Mouse (Mus musculus) hindbrain, embryonic 12.5 days (tissue): ENCODE data around the gene Spata9. TPM values are rescaled to one million over a fixed set of nuclear protein-coding genes. Genes with fewer than 3 reads are reported as not detected.

Source experiments
- ATAC-seq: fragments of 200-750 bp; cut with Nextera tagmentation; 2 replicates; pipeline ENCODE4 v1.8.0; 2017; ENCODE audit warnings: moderate TSS enrichment; ENCODE audit not compliant: low FRiP score
- H3K27ac ChIP-seq: fragments of 300-500 bp; sonication (generic); 2 replicates; pipeline ENCODE4 v1.5.1; 2016; ENCODE audit warnings: mild to moderate bottlenecking
- H3K27me3 ChIP-seq: fragments of 300-500 bp; sonication (generic); 2 replicates; pipeline ENCODE4 v1.6.1; 2016; ENCODE audit warnings: mild to moderate bottlenecking
- H3K36me3 ChIP-seq: fragments of 300-500 bp; sonication (generic); 2 replicates; pipeline ENCODE4 v1.6.1; 2016; ENCODE audit warnings: mild to moderate bottlenecking
- H3K4me1 ChIP-seq: fragments of 300-500 bp; sonication (generic); 2 replicates; pipeline ENCODE4 v1.6.1; 2016
- H3K4me2 ChIP-seq: fragments of 300-500 bp; sonication (generic); replicated peaks from 2 replicates; pipeline ENCODE4 v1.6.1; 2016; ENCODE audit warnings: mild to moderate bottlenecking
- H3K4me3 ChIP-seq: fragments of 300-500 bp; sonication (generic); 2 replicates; pipeline ENCODE4 v1.5.1; 2016; ENCODE audit warnings: mild to moderate bottlenecking
- H3K9ac ChIP-seq: fragments of 300-500 bp; sonication (generic); 2 replicates; pipeline ENCODE4 v1.6.1; 2016; ENCODE audit warnings: mild to moderate bottlenecking, moderate library complexity
- H3K9me3 ChIP-seq: fragments of 300-500 bp; sonication (generic); replicated peaks from 2 replicates; pipeline ENCODE4 v1.6.1; 2016; ENCODE audit warnings: mild to moderate bottlenecking
- WGBS: fragments of 180-500 bp; shearing (Covaris S2); methylation state at CpG from one replicate; pipeline ENCODE4 v1.1.7; 2016; 5-methylcytosine and 5-hydroxymethylcytosine counted together
- polyA plus RNA-seq: library from polyadenylated mRNA; unstranded; fragments of >200 nt; fragmentation: Nextera tagmentation; extraction: Ambion mirVana; gene quantifications from 2 replicates; pipeline ENCODE4 v1.2.1, GENCODE M21; 2016

Spata9 gene
- polyA plus RNA-seq, 1 experiment from 2014 or later: 1.4 TPM

DNA sequence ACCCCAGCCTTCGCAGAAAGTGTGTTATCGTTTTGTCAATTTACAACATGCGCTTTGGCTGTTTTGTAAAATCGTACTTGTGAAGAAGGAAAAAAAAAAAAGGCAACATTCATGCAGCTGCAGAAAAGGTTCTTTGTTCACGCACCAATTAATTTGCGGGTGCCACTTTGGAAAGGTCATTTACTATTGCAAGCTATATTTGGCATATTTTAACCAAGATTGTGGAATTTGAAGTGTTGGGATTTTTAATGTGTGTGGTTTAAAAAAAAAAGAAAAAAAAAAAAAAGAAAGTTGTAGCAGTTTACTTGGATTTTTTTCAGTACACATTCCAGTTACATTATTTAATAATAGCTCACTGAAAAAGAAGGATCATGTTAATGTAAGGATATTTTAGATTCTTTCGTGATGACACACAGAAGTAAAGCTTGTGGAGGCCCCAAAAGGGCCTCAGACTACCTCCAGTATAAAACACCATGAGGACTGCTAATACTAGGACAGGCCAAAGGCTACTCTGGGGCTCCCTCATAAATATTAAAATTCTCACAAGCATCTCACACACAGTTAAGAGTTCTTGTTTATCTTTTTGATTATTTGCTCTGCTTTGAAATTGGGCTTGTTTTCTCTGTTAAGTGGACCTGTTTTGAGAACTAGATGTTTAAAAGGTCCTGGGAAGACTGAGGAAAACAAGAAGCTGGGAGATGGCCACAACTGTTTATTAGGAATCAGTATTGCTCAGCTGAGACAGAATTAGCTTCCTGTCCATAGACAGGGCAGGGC is 22.7 kb upstream of the Spata9 start:
- peak overlapping the region; percentile 72 for H3K4me2 ChIP-seq
- no peaks in the 10 kb centered on the region for H3K9me3 ChIP-seq
- H3K4me1 ChIP-seq: peaks cover 15% of the 10 kb centered on the region
- H3K9ac ChIP-seq: peak overlapping the region; percentile 96
- peak overlapping the region; percentile 99 for H3K27ac ChIP-seq
- H3K4me3 ChIP-seq: peak overlapping the region; percentile 80
- 0 out of 2 replicates have a peak, but pooled peaks cover 3% of the 10 kb centered on the region for H3K36me3 ChIP-seq
- WGBS: 4% methylated on average over 7 of the region's 7 CpGs
- H3K27me3 ChIP-seq: no peaks in the 10 kb centered on the region
- no peak for ATAC-seq

DNA sequence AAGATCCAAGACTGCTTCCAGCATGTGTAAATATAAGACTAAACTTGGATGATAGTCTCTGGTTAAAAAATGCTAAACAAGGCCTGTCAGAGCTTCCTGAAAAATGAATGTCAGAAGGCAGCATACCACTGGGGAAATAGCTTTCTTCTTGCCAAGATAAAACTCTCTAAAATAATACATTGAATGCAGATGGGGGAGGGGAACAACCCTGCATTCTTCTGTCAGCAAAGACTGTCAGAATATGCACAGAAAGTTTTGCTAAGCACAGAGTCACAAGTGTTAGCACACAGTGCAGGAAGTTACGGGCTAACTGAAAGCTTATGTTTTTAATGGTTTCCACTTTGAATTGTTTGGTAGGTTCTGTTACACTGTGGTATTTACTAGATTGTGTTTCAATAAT is 16.7 kb upstream of the Spata9 start:
- no peak overlapping the region for H3K27ac ChIP-seq
- H3K4me2 ChIP-seq: no peak overlapping the region
- no peaks in the 10 kb centered on the region; the same call in 1 of the 2 replicates for H3K9me3 ChIP-seq
- H3K4me3 ChIP-seq: no peak overlapping the region
- 55% methylated on average over 1 of the region's 1 CpGs for WGBS
- H3K36me3 ChIP-seq: no peaks in the 10 kb centered on the region
- H3K4me1 ChIP-seq: no peaks in the 10 kb centered on the region
- no peak overlapping the region for H3K9ac ChIP-seq
- no peaks in the 10 kb centered on the region for H3K27me3 ChIP-seq
- no peak for ATAC-seq

DNA sequence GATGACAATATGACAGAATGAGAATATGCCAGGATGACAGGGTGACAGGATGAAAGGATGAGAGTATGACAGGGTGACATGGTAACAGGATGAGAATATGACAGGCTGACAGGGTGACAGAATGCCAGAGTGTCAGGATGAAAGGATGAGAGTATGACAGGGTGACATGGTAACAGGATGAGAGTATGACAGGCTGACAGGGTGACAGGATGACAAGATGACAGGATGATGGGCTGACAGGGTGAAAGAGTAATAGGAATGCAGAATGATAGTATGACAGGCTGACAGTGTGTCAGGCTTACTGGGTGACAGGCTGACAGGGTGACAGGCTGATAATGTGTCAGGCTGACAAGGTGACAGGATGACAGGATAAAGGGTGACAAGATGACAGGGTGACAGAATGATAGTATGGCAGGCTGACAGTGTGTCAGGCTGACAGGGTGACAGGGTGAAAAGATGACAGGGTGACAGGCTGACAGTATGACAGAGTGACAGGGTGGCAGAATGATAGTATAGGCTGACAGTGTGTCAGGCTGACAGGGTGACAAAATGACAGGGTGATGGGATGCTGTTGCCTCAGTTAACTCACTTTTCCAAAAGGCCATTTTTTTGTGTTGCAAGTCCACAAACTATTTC is 11.5 kb upstream of the Spata9 start:
- H3K4me1 ChIP-seq: no peaks in the 10 kb centered on the region
- ATAC-seq: no peak

DNA sequence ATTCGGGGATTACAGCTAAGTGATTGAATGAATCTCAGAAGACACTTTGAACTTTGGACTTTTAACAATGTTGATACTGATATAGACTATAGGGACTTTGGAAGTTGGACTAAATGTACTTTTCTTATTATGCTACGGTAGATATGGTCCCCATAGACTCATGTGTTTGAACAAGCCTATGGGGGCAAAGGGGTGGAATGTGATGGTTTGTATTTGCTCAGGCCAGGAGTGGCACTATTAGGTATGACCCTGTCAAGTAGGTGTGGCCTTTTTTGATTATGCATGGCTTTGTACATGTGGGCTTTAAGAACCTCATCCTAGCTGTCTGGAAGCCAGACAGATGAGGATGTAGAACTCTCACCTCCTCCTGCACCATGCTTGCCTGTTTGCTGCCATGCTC is 7.5 kb downstream of the Spata9 start:
- 85% methylated on average over 2 of the region's 2 CpGs for WGBS

More for the DNA sequence above, 11.5 kb upstream of the Spata9 start:
- no peak overlapping the region for H3K27ac ChIP-seq
- no peak overlapping the region for H3K4me2 ChIP-seq
- H3K4me3 ChIP-seq: no peak overlapping the region
- no peaks in the 10 kb centered on the region; the same call in 1 of the 2 replicates for H3K9me3 ChIP-seq
- H3K36me3 ChIP-seq: no peaks in the 10 kb centered on the region
- no peak overlapping the region for H3K9ac ChIP-seq
- H3K27me3 ChIP-seq: no peaks in the 10 kb centered on the region

DNA sequence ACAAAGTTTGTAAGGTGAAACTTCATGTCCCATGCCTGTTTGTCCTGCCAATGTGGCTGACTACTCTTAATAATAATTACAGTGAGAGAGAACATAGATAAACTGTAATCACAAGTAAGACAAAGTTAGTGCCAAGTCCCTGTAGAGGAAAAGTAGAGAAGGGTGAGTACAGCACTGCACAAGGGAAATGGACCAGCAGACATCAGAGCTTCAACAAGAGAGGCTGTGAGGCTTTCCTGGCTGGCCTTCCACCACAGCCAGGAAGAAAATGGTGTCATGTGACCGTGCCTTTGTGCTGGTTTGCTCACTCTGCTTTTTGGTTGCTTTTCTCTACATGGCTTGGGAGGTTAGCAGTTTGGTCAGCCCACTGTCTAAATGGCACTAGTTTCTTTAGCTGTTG is 8.7 kb downstream of the Spata9 start:
- Histone ChIP-seq H3K27ac (no peak overlapping the region), H3K9me3 (no peaks in the 10 kb centered on the region), H3K27me3 (no peaks in the 10 kb centered on the region), H3K9ac (no peak overlapping the region), H3K4me3 (no peak overlapping the region), H3K4me1 (no peaks in the 10 kb centered on the region), H3K36me3 (no peaks in the 10 kb centered on the region), H3K4me2 (no peak overlapping the region)
- no peak for ATAC-seq
- 71% methylated on average over 1 of the region's 1 CpGs for WGBS

More for the DNA sequence above, 7.5 kb downstream of the Spata9 start:
- no peak for ATAC-seq
- H3K27ac ChIP-seq: no peak overlapping the region
- no peak overlapping the region for H3K4me2 ChIP-seq
- H3K9ac ChIP-seq: no peak overlapping the region
- no peaks in the 10 kb centered on the region for H3K4me1 ChIP-seq
- no peaks in the 10 kb centered on the region for H3K36me3 ChIP-seq
- H3K9me3 ChIP-seq: no peaks in the 10 kb centered on the region
- H3K4me3 ChIP-seq: no peak overlapping the region
- no peaks in the 10 kb centered on the region for H3K27me3 ChIP-seq

DNA sequence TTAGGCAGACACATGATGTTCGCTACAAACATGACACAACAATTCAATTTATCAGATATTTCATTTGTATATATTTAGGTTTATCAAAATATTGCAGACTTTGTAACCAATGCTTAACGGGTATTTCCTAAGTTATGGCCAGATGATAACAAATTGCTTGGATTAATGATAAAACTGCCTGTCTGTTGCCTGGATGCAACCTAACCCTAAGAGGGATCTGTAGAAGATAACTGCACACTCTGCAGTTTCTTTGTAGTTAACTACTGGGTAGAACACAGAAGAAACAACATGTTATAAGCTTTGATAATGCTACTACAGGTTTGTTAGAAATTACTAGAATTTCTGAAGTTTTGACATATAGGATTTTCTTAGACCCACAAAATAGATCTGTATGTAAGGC is 9.3 kb downstream of the Spata9 start:
- no peak overlapping the region for H3K27ac ChIP-seq
- no peaks in the 10 kb centered on the region for H3K4me1 ChIP-seq
- no peaks in the 10 kb centered on the region for H3K27me3 ChIP-seq
- H3K36me3 ChIP-seq: no peaks in the 10 kb centered on the region
- ATAC-seq: no peak
- no peak overlapping the region for H3K4me3 ChIP-seq
- no peaks in the 10 kb centered on the region for H3K9me3 ChIP-seq
- H3K9ac ChIP-seq: no peak overlapping the region
- 84% methylated on average over 2 of the region's 2 CpGs for WGBS
- H3K4me2 ChIP-seq: no peak overlapping the region

DNA sequence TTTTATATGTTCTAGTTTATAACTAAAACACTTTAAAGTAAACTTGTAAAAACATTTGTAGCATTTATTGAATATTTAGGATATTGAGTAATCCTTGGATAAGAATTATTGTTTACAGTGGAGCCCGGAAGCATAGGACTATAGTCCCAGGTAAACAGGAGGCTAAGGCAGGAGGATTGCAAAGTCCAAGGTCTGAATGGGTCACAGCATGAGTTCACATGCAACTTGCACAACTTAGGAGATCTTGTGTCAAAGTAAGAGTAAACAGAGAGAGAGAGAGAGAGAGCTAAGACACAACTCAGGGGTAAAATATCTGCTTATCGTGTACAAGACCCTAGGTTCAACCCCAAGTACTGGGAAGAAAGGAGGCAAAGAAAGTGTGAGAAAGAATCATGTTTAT is 9.7 kb downstream of the Spata9 start:
- H3K4me2 ChIP-seq: no peak overlapping the region
- ATAC-seq: no peak
- 80% methylated on average over 2 of the region's 2 CpGs for WGBS
- no peaks in the 10 kb centered on the region for H3K36me3 ChIP-seq
- no peak overlapping the region for H3K9ac ChIP-seq
- no peaks in the 10 kb centered on the region for H3K9me3 ChIP-seq
- H3K4me1 ChIP-seq: no peaks in the 10 kb centered on the region
- H3K4me3 ChIP-seq: no peak overlapping the region
- H3K27ac ChIP-seq: no peak overlapping the region
- no peaks in the 10 kb centered on the region for H3K27me3 ChIP-seq

DNA sequence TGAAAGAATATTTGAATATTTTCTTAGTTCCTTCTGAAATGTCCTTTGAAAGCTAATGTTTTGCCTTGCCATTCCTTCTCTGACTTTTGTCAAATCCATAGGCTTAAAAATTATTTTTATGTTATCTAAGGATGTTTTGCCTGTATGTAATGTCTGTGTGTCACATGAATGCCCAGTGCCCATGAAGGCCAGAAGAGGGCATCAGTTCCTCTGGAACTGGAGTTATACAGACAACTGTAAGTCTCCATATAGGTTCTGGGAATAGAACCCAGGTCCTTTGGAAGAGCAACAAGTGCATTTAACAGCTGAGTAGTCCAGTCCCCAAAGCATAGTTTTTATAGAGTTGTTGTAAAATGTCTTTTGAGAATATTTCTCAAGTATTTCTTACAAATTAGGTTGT is 15.0 kb downstream of the Spata9 start:
- no peaks in the 10 kb centered on the region for H3K36me3 ChIP-seq
- no peak overlapping the region for H3K4me3 ChIP-seq
- no peaks in the 10 kb centered on the region for H3K4me1 ChIP-seq
- no peaks in the 10 kb centered on the region for H3K27me3 ChIP-seq
- no peak overlapping the region for H3K27ac ChIP-seq
- H3K4me2 ChIP-seq: no peak overlapping the region
- no peak overlapping the region for H3K9ac ChIP-seq
- H3K9me3 ChIP-seq: no peaks in the 10 kb centered on the region
- no peak for ATAC-seq

DNA sequence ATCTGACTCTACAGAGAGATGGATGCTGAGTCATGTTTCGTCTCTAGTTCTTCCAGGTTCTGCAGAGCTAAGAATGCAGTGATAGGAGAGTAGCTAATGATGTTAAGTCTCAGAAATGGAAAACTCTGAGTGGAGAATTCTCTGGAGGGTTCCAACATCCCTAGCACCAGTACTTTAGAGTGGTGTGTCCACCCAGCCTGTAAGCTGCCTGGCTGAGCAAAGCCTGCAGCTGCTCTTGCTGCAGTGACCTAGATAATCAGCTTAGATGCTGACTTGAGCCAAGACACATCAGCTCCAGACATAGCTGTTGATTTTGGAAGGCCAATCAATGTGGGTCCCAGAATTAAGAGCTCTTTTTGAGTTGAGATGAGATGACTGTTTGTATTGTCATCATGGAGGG is 21.1 kb downstream of the Spata9 start:
- Histone ChIP-seq H3K27me3 (no peaks in the 10 kb centered on the region), H3K4me2 (no peak overlapping the region), H3K4me1 (0 out of 2 replicates have a peak, but pooled peaks cover 3% of the 10 kb centered on the region), H3K36me3 (no peaks in the 10 kb centered on the region), H3K27ac (no peak overlapping the region), H3K9ac (no peak overlapping the region), H3K4me3 (no peak overlapping the region), H3K9me3 (no peaks in the 10 kb centered on the region)
- ATAC-seq: no peak
- WGBS: 97% methylated on average over 1 of the region's 1 CpGs

DNA sequence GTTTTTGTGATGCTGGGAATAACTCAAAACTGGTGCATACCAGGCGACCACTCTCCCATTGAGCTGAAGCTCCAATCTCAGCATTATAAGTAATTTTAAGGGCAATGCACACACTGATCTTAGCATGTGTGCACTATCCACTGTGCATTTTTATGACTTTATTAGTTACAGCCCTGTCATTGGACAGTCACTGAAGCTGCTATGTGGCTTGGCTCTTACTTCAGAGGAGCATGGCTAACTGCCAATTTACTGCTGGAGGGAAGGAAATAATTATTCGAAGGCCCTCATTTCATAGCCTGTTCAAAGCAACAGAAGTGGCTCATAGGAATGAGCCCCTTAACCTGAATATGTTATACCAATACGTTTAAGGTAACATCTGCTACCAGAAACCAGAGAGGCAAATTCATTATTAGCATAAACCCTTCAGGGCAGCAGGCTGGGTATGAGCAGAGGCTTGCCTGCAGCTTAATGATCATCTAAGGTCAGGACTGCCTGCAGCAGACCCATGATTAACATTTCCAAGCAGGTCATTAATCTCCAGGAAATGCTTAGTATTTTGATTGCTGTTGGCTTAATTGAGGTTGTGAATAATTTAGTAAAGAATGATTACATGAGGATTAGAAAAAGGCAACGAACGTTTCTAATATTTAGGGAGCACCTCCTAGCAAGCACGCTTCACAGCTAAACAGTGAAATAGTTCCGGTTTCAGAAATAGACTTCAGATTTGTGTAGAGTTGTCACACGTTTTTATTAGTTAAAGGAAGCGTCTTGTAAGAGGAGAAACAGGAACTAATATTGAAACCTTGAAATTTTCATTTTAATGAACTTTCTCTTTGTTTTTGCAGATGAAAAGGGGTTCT is 25.4 kb downstream of the Spata9 start:
- Histone ChIP-seq H3K27ac (peak overlapping the region; percentile 57; the same call in 1 of the 2 replicates), H3K36me3 (no peaks in the 10 kb centered on the region), H3K4me3 (no peak overlapping the region), H3K4me1 (0 out of 2 replicates have a peak, but pooled peaks cover 3% of the 10 kb centered on the region), H3K9me3 (0 out of 2 replicates have a peak, but pooled peaks cover 3% of the 10 kb centered on the region), H3K9ac (no peak overlapping the region), H3K4me2 (no peak overlapping the region), H3K27me3 (no peaks in the 10 kb centered on the region)
- WGBS: 50% methylated on average over 9 of the region's 9 CpGs
- peak; percentile 96 for ATAC-seq

DNA sequence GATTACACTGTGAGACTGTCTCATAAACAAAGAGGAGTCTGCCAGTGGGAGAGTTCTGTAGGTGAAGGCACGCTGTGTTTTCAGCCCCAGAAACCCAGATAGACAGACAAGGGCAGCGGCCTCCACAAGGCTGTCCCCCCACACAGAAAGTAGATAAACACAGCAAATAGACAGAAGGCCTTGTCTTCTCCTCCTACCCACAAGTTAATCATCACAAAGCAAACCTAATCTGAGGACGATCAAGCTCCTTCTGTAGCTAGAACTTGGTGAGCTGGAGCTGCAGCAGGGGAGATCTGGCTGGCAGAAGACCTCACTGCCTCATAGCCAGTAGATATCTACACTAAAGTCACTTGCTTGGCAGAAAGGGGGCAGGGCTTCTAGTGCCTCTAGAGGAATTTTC is 36.3 kb downstream of the Spata9 start:
- H3K4me2 ChIP-seq: no peak overlapping the region
- no peak for ATAC-seq
- no peaks in the 10 kb centered on the region for H3K27me3 ChIP-seq
- H3K9ac ChIP-seq: no peak overlapping the region
- no peaks in the 10 kb centered on the region for H3K4me1 ChIP-seq
- 84% methylated on average over 3 of the region's 3 CpGs for WGBS
- H3K4me3 ChIP-seq: no peak overlapping the region
- H3K36me3 ChIP-seq: peaks cover 6% of the 10 kb centered on the region; the same call in 1 of the 2 replicates
- no peak overlapping the region for H3K27ac ChIP-seq
- H3K9me3 ChIP-seq: no peaks in the 10 kb centered on the region

DNA sequence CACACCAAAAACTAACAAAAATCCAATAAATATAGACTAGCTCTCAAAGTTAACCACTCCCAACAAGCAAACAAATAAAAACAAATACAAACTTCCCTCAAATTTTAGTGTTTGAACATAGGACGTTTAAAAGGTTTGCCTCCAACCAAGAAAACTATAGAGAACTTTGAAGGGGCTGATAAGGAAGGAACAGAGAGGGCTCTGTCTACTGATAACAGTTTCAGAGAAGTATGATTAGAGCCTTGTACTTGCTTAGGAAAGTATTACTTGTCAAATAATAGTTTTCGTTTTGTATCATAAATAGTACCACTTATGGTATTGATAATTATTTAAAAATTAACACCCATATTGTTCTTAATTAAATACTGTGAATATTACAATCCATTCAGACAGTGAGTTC is 47.6 kb downstream of the Spata9 start:
- Histone ChIP-seq H3K4me1 (peaks cover 7% of the 10 kb centered on the region), H3K9ac (no peak overlapping the region), H3K27ac (no peak overlapping the region), H3K36me3 (no peaks in the 10 kb centered on the region), H3K4me3 (no peak overlapping the region), H3K4me2 (no peak overlapping the region), H3K27me3 (no peaks in the 10 kb centered on the region), H3K9me3 (no peaks in the 10 kb centered on the region)
- no peak for ATAC-seq
- 81% methylated on average over 2 of the region's 2 CpGs for WGBS
